Mouse (Mus musculus) neural tube, embryonic 12.5 days (tissue): Measurements from ENCODE around the gene Egfem1. TPM values are rescaled to one million over a fixed set of nuclear protein-coding genes. Genes with fewer than 3 reads are reported as not detected.

ENCODE experiments used
- ATAC-seq: fragments of 200-750 bp; cut with Nextera tagmentation; 2 replicates; pipeline ENCODE4 v1.8.0; 2017; ENCODE audit warnings: low read depth, mild to moderate bottlenecking, moderate TSS enrichment, moderate library complexity; ENCODE audit not compliant: low FRiP score
- H3K27ac ChIP-seq: fragments of 300-500 bp; sonication (generic); 2 replicates; pipeline ENCODE4 v1.5.1; 2016
- H3K27me3 ChIP-seq: fragments of 300-500 bp; sonication (generic); replicated peaks from 2 replicates; pipeline ENCODE4 v1.6.1; 2016; ENCODE audit warnings: mild to moderate bottlenecking
- H3K36me3 ChIP-seq: fragments of 300-500 bp; sonication (generic); 2 replicates; pipeline ENCODE4 v1.6.1; 2016; ENCODE audit warnings: mild to moderate bottlenecking
- H3K4me1 ChIP-seq: fragments of 300-500 bp; sonication (generic); 2 replicates; pipeline ENCODE4 v1.6.1; 2016
- H3K4me2 ChIP-seq: fragments of 300-500 bp; sonication (generic); replicated peaks from 2 replicates; pipeline ENCODE4 v1.6.1; 2016; ENCODE audit warnings: mild to moderate bottlenecking
- H3K4me3 ChIP-seq: fragments of 300-500 bp; sonication (generic); 2 replicates; pipeline ENCODE4 v1.5.1; 2016
- H3K9ac ChIP-seq: fragments of 300-500 bp; sonication (generic); 2 replicates; pipeline ENCODE4 v1.6.1; 2016; ENCODE audit warnings: mild to moderate bottlenecking
- H3K9me3 ChIP-seq: fragments of 300-500 bp; sonication (generic); 2 replicates; pipeline ENCODE4 v1.6.1; 2016; ENCODE audit warnings: mild to moderate bottlenecking
- WGBS: fragments of 180-500 bp; shearing (Covaris S2); methylation state at CpG from one replicate; pipeline ENCODE4 v1.1.7; 2016; 5-methylcytosine and 5-hydroxymethylcytosine counted together
- polyA plus RNA-seq: library from polyadenylated mRNA; unstranded; fragments of >200 nt; fragmentation: Nextera tagmentation; extraction: Ambion mirVana; gene quantifications from 2 replicates; pipeline ENCODE4 v1.2.1, GENCODE M21; 2016

The Egfem1 gene
- polyA plus RNA-seq, 1 experiment from 2014 or later, result 4.9 TPM

DNA sequence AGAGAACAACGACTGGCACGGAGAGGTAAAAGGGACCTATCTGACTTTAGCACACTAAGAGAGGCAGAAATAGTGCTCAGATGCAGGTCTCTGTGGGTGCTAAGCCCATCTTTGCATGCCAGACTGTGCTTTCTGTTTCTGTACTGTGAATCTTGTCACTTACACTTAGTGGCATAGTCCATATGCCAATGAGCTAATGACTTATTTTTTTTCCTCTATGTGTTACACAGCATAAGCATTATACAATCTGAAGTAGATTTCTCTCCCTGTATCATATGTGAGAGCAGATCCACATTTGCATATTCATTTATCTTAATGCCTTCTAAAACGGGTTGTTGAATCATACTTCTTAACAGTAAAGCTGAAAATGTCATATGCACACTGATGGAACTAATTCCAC lies 317.2 kb downstream of the Egfem1 start:
- no peak overlapping the region for H3K4me3 ChIP-seq
- H3K27me3 ChIP-seq, result no peaks in the 10 kb centered on the region
- 79% methylated on average over 3 of the region's 3 CpGs for WGBS
- no peak overlapping the region for H3K27ac ChIP-seq
- no peak overlapping the region for H3K9ac ChIP-seq
- ATAC-seq, result no peak
- no peaks in the 10 kb centered on the region for H3K4me1 ChIP-seq
- no peak overlapping the region for H3K4me2 ChIP-seq
- no peaks in the 10 kb centered on the region for H3K36me3 ChIP-seq
- no peaks in the 10 kb centered on the region for H3K9me3 ChIP-seq

DNA sequence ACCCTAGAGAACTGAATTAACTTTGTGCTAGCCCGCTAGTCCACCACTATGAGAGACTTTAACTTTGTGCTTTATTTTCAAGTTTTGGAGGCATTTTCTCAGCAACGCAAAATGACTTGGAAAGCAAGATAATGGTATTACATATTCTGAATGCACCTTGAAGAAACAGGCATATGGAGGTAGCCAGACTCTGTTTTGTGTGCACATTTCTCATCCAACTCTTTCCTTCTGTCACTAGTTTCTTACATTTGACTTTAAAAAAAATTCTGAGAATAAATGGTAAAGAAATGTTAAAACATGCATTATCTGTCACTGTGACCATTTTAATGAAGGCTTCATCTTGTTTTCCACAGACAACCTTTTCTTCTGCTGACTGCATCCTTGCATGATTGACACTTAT lies 339.8 kb downstream of the Egfem1 start:
- H3K27me3 ChIP-seq, result no peaks in the 10 kb centered on the region

DNA sequence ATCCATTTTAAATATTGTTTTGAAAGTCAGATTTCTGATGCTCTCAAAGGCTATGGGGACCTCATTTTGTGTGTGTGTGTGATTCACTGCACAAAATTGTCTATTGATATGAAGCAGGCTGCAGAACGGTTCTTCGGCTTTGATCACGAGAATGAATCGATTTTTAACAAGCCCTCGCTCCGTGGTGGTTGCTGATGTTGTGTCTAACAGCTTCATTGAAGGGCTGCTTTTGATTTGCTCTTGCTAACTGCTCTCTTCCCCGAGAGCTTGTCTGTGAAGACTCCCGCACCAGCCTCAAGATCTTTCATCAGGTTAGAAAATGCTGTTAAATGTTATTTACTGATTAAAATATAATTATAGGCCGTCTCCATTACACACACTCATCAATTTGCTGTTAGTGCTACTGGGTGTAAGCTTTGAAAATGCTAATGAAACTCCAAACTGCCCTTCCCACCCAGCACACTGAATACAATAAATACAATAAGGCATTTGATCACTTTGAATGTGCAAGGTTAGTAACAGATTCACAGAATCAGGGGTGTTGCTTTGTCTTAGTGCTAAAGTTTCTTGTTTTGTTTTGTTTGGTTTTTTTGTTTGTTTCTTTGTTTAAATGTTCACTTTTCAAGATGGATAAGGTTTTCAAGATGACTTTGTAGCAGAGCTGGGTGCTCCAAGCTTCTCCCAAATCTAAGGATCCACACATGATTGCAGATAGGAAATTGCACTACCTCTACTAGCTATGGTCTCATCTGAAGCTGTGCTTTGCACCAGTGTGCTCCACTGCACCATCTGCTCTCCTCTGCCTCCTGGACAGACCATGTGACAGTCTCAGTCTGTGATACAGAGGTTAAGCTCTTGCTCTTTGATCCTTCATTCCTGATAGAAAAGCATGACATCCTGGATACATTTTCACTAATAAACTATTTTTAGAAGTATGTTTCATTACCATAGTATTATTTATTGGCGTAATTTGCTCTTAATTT lies 350.6 kb downstream of the Egfem1 start:
- peak; percentile 82; the same call in 1 of the 2 replicates for ATAC-seq
- no peaks in the 10 kb centered on the region for H3K27me3 ChIP-seq
- no peak overlapping the region for H3K9ac ChIP-seq
- 57% methylated on average over 10 of the region's 10 CpGs for WGBS
- no peak overlapping the region for H3K4me3 ChIP-seq
- H3K9me3 ChIP-seq, result no peaks in the 10 kb centered on the region
- no peaks in the 10 kb centered on the region for H3K4me1 ChIP-seq
- H3K27ac ChIP-seq, result no peak overlapping the region
- no peak overlapping the region for H3K4me2 ChIP-seq
- no peaks in the 10 kb centered on the region for H3K36me3 ChIP-seq

More for the DNA sequence above, 339.8 kb downstream of the Egfem1 start:
- H3K36me3 ChIP-seq, result no peaks in the 10 kb centered on the region
- H3K4me1 ChIP-seq, result no peaks in the 10 kb centered on the region
- ATAC-seq, result no peak
- H3K9ac ChIP-seq, result no peak overlapping the region
- H3K4me2 ChIP-seq, result no peak overlapping the region
- H3K9me3 ChIP-seq, result no peaks in the 10 kb centered on the region
- no peak overlapping the region for H3K27ac ChIP-seq
- H3K4me3 ChIP-seq, result no peak overlapping the region
- WGBS, result 93% methylated on average over 2 of the region's 2 CpGs

DNA sequence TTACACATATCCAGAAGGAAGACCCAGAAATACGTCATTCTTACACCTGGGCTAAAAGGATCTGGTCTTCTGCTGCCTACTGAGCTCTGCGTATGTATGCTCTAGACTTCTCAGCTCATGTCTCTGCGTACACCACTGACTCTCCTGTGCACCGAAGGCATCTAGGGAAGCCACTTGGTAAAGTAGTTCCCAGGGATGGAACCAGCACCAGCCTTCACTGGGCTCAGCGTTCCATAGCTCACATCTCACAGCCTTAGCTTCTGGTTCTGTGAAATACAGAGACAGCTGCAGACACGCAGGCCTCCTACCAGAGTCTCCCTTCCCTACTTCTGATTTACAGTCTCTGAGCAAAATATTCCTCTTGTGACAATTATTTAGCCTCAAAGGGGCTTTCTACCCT lies 361.2 kb downstream of the Egfem1 start:
- H3K27me3 ChIP-seq, result no peaks in the 10 kb centered on the region
- H3K9me3 ChIP-seq, result no peaks in the 10 kb centered on the region
- 88% methylated on average over 6 of the region's 6 CpGs for WGBS
- H3K4me1 ChIP-seq, result no peaks in the 10 kb centered on the region
- H3K36me3 ChIP-seq, result no peaks in the 10 kb centered on the region
- no peak overlapping the region for H3K4me3 ChIP-seq
- no peak for ATAC-seq
- H3K9ac ChIP-seq, result no peak overlapping the region
- no peak overlapping the region for H3K27ac ChIP-seq
- no peak overlapping the region for H3K4me2 ChIP-seq

DNA sequence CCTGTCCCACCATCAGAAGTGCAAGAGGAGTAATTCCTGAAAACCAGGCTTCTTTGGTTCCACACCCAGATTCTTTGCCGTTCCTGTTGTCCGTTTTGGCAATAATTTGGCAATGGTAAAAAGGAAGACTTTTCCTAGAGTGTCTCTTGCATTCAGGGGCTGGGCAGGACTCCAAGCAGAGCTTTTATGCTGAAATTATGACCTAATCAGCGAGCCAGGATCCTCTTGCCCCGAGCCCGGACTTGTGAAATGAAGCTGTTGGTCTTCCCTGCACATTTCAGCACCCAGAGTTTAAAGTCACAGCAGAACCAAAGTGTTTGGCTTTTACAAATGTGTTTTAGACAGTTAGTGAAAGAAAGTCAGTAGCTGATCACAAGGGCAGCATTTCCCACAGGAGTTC lies 362.8 kb downstream of the Egfem1 start:
- Histone ChIP-seq H3K9ac (no peak overlapping the region), H3K36me3 (no peaks in the 10 kb centered on the region), H3K27ac (no peak overlapping the region), H3K27me3 (no peaks in the 10 kb centered on the region), H3K4me1 (no peaks in the 10 kb centered on the region), H3K9me3 (no peaks in the 10 kb centered on the region), H3K4me2 (no peak overlapping the region), H3K4me3 (no peak overlapping the region)
- WGBS, result 79% methylated on average over 5 of the region's 5 CpGs
- no peak for ATAC-seq

DNA sequence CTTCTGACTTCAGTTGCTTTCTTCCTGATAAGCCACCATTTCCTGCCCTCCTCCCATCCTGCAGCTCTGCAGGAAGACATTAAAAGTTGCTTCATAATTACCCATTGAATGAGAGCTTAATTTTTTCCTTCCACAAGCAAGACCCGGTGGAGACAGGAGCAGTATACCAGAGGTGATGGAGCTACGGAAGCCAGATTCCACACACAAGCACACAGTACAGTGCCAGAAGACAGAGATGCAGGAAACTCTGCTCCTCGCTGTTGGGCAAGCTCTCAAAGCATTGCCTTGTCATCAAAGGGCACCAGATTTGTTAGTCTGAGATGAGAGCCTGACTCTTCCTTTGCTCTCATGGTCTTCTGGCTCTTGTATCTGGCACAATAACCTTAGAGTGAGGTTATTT lies 364.3 kb downstream of the Egfem1 start:
- Histone ChIP-seq H3K9ac (no peak overlapping the region), H3K9me3 (no peaks in the 10 kb centered on the region), H3K4me1 (no peaks in the 10 kb centered on the region), H3K4me3 (no peak overlapping the region), H3K4me2 (no peak overlapping the region), H3K36me3 (no peaks in the 10 kb centered on the region), H3K27ac (no peak overlapping the region), H3K27me3 (no peaks in the 10 kb centered on the region)
- WGBS, result 76% methylated on average over 3 of the region's 3 CpGs
- ATAC-seq, result no peak

DNA sequence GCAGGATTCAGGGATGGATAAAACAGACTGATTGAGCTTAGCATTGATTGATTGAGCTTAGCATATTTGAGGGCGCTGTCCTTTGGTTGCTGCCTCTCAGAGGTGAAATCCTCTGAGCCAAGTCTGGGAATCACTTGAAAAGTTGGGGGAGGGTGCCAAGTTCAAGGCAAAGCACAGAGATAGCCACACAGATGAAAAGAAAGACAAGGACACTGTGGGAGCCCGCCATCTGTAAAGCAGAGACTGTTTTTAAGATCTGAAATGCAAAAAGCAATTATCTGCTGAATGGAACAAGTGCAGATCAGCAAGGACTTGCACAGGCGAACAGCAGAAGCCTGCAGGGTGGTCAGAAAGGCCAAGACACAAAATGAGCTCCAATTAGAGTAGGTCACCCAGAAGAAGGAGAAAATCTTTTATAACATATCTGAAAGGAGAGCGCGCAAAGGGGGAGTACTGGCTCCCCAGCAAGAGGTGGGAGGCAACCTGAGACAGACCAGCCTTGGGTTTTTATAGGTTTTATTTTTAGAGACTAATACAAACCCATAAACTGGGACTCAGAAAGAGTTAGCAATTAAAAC lies 367.1 kb downstream of the Egfem1 start:
- H3K4me3 ChIP-seq, result no peak overlapping the region
- no peaks in the 10 kb centered on the region for H3K36me3 ChIP-seq
- H3K9me3 ChIP-seq, result no peaks in the 10 kb centered on the region
- H3K4me1 ChIP-seq, result no peaks in the 10 kb centered on the region
- 57% methylated on average over 5 of the region's 5 CpGs for WGBS
- H3K4me2 ChIP-seq, result no peak overlapping the region
- no peak overlapping the region for H3K9ac ChIP-seq
- no peaks in the 10 kb centered on the region for H3K27me3 ChIP-seq
- no peak for ATAC-seq
- no peak overlapping the region for H3K27ac ChIP-seq

DNA sequence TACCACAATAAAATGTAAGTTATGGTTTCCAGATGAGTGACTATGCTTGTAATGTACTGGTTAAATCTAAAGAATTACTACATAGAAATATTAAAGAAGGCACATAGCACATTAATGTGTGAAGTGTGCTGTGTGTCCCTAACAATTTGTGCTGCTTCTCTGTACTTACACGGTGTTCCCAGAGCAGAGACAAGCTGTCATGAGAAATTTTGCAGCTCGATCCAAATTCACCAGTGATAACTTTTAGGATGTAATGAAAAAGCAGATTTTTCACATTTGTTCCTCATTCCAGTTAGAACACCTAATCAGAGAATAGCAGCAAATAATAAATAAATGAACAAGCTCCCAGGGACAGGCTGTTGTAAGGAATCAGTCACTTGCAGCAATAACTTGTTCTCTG lies 416.4 kb downstream of the Egfem1 start:
- 88% methylated on average over 2 of the region's 2 CpGs for WGBS
- Histone ChIP-seq H3K27me3 (no peaks in the 10 kb centered on the region), H3K27ac (no peak overlapping the region), H3K4me1 (no peaks in the 10 kb centered on the region), H3K4me3 (no peak overlapping the region), H3K9ac (no peak overlapping the region), H3K4me2 (no peak overlapping the region), H3K36me3 (no peaks in the 10 kb centered on the region), H3K9me3 (no peaks in the 10 kb centered on the region)
- ATAC-seq, result no peak

DNA sequence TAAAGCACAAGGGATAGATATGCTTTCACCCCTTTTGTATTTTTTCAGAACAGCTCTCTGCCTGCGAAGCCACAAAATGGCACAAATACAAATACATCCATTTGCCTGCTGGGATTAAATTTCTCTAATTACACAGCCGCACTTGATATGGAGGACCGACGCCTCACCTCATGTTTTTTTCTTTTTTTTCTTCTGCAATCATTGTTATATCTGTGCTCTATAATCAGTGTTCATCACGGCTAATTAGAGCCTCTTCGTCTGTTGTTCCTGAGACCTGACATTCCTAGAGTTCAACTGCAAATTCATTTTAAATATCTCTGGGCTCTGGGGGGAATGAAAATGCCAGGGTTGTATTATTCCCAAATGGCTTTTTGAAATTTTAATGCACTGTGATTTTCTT lies 417.4 kb downstream of the Egfem1 start:
- H3K4me1 ChIP-seq, result no peaks in the 10 kb centered on the region
- no peak overlapping the region for H3K27ac ChIP-seq
- no peak overlapping the region for H3K4me2 ChIP-seq
- H3K9me3 ChIP-seq, result no peaks in the 10 kb centered on the region
- H3K9ac ChIP-seq, result no peak overlapping the region
- ATAC-seq, result no peak
- no peaks in the 10 kb centered on the region for H3K36me3 ChIP-seq
- WGBS, result 74% methylated on average over 6 of the region's 6 CpGs
- H3K4me3 ChIP-seq, result no peak overlapping the region
- no peaks in the 10 kb centered on the region for H3K27me3 ChIP-seq

DNA sequence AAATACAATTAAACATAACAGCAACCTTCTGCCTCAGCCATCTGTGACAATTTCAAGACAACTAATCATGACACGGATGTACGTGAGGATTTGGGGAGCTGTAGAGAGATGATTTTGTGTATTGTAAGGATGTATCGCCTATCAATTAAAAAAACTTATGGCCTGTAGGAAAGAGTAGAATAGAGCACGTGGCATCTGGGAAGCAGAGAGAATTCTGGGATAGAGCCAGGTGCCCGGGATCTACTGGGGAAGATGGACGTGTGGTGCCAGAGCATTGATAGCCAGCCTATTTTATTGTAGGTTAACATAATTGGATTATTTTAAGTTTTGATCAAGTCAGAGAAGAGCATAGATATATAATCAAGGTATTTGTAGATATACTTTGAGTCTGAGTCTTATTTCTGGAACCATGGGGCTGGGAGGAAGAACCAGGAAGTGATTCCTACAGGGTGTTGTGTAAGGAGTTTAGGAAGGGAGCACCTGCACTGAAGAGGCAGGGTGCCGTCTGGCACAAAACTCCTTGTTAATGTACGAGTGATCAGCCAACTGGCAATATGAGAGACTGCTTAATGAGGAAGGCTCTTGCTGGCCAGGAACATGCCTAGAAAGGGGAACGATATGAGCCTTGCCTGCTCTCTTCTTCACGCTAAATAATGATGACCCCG lies 443.6 kb downstream of the Egfem1 start:
- WGBS, result 71% methylated on average over 11 of the region's 11 CpGs
- no peaks in the 10 kb centered on the region for H3K4me1 ChIP-seq
- no peaks in the 10 kb centered on the region for H3K9me3 ChIP-seq
- H3K4me3 ChIP-seq, result no peak overlapping the region
- H3K36me3 ChIP-seq, result no peaks in the 10 kb centered on the region
- H3K4me2 ChIP-seq, result no peak overlapping the region
- H3K27ac ChIP-seq, result no peak overlapping the region
- no peak overlapping the region for H3K9ac ChIP-seq
- H3K27me3 ChIP-seq, result no peaks in the 10 kb centered on the region
- ATAC-seq, result peak; percentile 13; the same call in 1 of the 2 replicates

DNA sequence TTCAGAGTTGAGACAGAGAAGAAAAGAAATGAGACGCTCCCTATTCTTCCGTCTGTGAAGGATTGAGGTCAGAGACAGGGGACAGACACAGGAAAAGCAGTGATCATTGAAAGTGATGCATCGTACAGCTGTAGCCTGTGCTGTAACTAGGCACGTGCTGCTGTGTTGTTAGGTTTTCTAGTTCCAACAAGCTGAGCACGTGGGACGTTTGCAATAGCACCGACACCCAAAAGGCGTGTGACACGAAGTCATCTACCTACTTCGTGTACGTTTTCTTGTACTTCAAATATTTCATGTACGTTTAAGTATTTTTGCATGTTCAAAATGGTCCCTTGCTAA lies 444.1 kb downstream of the Egfem1 start:
- Histone ChIP-seq H3K27me3 (no peaks in the 10 kb centered on the region), H3K9ac (no peak overlapping the region), H3K4me1 (no peaks in the 10 kb centered on the region), H3K4me3 (no peak overlapping the region), H3K36me3 (no peaks in the 10 kb centered on the region), H3K27ac (no peak overlapping the region), H3K9me3 (no peaks in the 10 kb centered on the region), H3K4me2 (no peak overlapping the region)
- ATAC-seq, result 0 out of 2 replicates have a peak, but pooled peaks have one; percentile 17
- WGBS, result 73% methylated on average over 12 of the region's 12 CpGs

DNA sequence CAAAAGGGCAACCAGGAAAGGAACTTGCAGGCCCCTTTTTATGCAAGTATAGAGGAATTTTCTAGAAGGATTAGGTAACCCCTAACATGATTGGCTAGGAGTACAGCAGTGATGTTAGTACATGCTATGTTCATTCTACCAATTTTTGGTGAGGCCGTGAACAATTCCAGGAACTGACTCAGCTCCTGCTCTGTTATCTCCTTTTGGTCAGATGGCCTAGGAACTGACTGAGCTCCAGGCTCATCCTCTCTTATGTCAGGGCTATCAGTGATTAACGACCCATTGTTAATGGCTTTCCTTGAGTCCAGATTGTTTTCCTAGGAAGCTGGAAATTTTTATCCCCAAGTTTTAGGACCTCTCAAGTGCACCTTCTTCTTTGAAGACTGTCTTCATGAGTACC lies 457.4 kb downstream of the Egfem1 start:
- Histone ChIP-seq H3K36me3 (no peaks in the 10 kb centered on the region), H3K4me3 (no peak overlapping the region), H3K9ac (no peak overlapping the region), H3K4me1 (no peaks in the 10 kb centered on the region), H3K9me3 (no peaks in the 10 kb centered on the region), H3K27me3 (no peaks in the 10 kb centered on the region), H3K4me2 (no peak overlapping the region), H3K27ac (no peak overlapping the region)
- 84% methylated on average over 2 of the region's 2 CpGs for WGBS
- ATAC-seq, result no peak
